Mouse (Mus musculus) spleen, adult 2 months (tissue): ENCODE data around the gene Shroom3.

Experiments
- CTCF ChIP-seq: fragments of 200-500 bp; IDR thresholded peaks from 2 replicates; pipeline ENCODE4 v1.5.1; 2011; ENCODE audit warnings: mild to moderate bottlenecking, inconsistent platforms; ENCODE audit not compliant: insufficient read depth, insufficient read length, insufficient replicate concordance; ENCODE audit errors: extremely low read depth
- POLR2A ChIP-seq: fragments of 200-500 bp; IDR thresholded peaks from 2 replicates; pipeline ENCODE4 v1.6.1; 2011; ENCODE audit warnings: low read depth, low read length, inconsistent platforms

DNA sequence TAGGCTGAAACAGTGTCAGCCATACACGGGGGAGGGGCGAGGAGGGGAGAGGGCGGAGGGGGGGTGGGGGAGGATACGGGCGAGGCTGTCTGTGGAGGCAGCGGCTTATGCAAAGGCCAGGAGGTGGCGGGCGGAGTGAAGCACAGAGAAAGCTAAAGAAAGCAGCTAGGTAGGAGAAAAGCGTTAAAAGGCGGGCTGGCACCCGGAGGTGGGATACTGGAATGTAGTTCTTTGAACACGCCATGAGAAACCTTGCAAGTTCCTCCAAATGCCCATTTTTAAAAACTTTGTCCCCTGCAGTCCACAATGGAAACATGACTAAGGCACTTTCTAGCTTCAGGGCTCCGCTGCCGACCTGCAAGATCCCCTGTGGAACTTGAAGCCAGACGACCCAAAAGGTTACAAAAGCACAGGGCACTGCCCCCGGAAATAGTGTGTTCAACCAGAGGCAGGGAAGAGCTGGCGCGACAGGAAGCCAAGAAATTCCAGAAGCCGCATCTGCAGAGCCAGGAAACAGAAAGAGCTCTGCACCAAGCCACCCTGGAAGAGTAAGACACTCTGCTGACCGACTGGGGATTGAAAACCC, 322.1 kb downstream of the Shroom3 start:
- no peak for TF ChIP-seq CTCF
- TF ChIP-seq POLR2A: no peak
